Mouse (Mus musculus) adrenal gland, postnatal 4 days (tissue): ENCODE data around the gene Mfsd4b3. TPM values are rescaled to one million over a fixed set of nuclear protein-coding genes. Genes with fewer than 3 reads are reported as not detected.
"Not testable (repeated sequence)": the region's sequence is repeated elsewhere in the genome, so short reads cannot be mapped to it uniquely, and the experiment has no call there.

Source experiments
- DNase-seq, 2 experiments: peaks; one replicate each; pipeline ENCODE4 v3.0.0; 2021 to 2022; ENCODE audit warnings: low spot score in 2 of 2, mixed read lengths in 2 of 2
- long read RNA-seq, 2 experiments: library from polyadenylated mRNA; stranded (forward); transcript quantifications; one replicate each; pipeline ENCODE4 v2.0.0; 2021
- total RNA-seq, 2 experiments: library from RNA; stranded (reverse); gene quantifications; 2 replicates each; pipeline ENCODE4 v1.2.3; 2021

Mfsd4b3 gene
- 1 to 10 TPM; 4.3 to 4.4 TPM for total RNA-seq
- long read RNA-seq, experiment 1, partial matches to known transcripts = 0 of 5 reads
- long read RNA-seq, experiment 1, other reads (novel, unspliced or antisense) = 3 of 5 reads
- long read RNA-seq, experiment 2, partial matches to known transcripts = 1 of 9 reads
- long read RNA-seq, experiment 2, other reads (novel, unspliced or antisense) = 4 of 9 reads

DNA sequence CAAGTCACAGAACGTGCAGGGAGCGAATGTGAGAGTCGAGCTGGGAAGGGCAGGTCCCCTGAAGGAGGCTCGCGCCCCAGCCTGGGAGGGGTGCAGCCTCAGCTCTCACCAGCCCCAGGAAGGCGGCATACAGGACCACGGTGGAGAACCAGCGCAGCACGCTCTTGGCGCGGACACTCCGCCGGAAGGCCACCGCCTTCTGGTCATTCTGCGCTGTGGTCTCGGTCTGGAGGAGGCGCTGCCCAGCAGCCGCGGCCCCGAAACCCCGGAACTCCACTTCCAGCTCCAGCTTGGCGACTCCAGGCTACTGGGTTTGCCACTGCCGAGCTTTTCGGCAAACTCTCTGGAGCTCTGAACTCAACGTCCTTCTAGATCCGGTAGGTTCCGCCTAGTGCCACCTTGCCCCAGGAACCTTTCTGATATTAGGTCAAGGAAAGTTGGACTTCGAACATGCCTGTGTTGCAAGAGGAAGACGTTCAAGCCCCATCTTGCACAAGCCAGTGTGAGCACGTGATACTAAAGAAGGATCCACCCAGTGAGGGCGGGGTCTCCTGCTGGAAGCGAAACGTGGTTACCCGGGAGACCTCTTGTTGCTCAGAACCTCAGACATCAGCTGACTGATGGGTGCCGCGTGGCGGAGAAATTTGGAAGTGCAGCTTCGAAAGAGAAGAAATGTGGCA is at the start of gene Mfsd4b3:
Mfsd4b3 (minus strand) TSS at position 393 of the 680 bp plus-strand sequence.
- peak; percentile 74 to 91 for DNase-seq

DNA sequence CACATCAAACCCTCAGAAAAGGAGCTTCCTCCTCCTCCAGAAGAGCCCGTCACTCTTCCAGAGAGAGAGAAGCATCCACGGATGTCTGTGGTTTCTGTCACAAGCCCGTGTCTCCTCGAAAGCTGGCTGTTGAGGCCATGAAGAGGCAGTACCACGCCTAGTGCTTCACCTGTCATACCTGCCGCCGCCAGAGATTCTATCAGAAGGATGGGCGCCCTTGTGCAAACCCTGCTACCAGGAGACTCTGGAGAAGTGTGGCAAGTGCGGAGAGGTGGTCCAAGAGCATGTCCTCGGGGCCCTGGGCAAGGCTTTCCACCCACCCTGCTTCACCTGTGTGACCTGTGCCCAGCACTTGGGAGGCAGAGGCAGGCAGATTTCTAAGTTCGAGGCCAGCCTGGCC is 49.6 kb upstream of the Mfsd4b3 start:
- DNase-seq = no peak

DNA sequence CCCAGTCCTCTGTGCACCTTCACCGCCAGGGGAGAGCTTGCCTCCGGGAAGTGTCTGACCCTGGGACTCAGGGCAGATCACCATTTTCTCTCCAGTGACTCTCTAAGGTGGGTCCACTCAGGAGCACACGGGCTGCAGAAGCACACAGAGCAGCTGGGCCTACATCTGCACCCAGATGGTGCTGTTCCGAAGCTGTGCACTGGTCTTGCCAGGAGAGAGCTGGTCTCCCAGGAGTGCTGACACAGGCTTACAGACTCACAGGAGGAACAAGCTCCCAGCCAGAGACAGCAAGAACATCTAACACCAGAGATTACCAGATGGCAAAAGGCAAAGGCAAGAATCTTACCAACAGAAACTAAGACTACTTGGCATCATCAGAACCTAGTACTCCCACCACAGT is 48.9 kb upstream of the Mfsd4b3 start:
- not testable (repeated sequence) for DNase-seq

DNA sequence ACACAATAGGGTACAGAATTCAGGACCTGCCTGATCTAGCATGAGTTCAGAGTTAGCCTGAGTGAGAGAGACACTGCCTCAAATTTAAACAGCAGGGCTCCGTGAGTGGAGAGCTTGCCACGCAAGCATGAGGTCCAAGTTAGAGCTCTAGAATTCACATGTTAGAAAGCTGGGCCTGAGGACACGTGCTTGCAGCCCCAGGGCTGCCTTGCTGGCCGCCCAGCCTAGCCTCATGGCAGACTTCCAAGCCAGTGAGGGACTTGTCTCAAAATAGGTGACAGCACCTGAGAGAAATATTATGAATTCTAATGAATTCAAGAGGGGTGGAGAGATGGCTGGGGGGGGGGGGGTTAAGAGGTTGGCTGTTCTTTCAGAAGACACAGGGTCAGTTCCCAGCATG is 48.0 kb upstream of the Mfsd4b3 start:
- no peak for DNase-seq

DNA sequence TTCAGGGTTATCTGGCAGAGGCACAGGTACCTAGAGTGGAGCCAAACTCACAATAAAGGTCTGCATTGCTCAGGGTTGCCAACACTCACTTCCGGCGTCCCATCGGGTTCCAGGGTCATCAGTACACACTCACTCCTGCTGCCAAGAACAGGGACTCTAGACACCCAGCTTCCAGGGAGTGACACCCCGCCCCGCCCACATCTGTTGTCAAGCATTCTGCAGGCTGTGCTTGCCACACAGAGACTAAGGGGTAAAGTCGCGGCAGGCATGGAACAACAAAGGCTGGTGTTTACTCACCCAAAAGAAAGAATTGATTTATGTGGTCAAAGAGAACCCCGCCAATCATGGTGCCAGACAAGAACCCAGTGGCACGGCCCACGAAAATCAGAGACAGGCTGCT is 47.0 kb upstream of the Mfsd4b3 start:
- DNase-seq = no peak

- DNase-seq = no peak
These were observed 40.8 kb upstream of the Mfsd4b3 start for GRCm38 (mm10) chr10:40000746-40001145.

- no peak for DNase-seq
These were observed 31.2 kb upstream of the Mfsd4b3 start for GRCm38 (mm10) chr10:39991155-39991554.

GRCm38 (mm10) chr10:39986466-39986865 is 26.5 kb upstream of the Mfsd4b3 start, which contains the start of gene Mfsd4b5:
Mfsd4b5 (minus strand) TSS chr10:39986646.
- DNase-seq = no peak

GRCm38 (mm10) chr10:39982604-39983003 is 22.7 kb upstream of the Mfsd4b3 start:
- DNase-seq = no peak

- no peak for DNase-seq
These were observed 18.3 kb upstream of the Mfsd4b3 start for GRCm38 (mm10) chr10:39978231-39978630.

- DNase-seq = no peak
These were observed 17.4 kb upstream of the Mfsd4b3 start for GRCm38 (mm10) chr10:39977346-39977745.

DNA sequence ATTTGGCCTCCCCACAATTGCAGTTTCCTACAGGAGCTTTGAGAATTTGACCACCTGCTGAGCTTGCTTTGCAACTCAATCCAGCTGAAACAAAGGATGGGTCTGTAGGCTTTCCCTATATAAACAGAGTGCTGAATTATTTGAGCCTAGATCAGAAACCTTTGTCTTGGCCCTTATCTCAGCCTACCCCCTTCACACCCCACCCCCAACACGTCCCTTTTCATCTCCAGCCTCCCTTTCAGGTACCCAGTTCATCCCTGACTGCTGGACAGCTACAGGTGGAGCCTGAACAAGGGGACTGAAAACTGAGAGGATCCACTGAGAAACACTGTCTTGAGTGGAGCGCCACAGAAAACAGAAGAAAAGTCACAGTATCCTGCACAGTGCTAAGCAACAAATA is 15.8 kb upstream of the Mfsd4b3 start:
- no peak for DNase-seq

- no peak for DNase-seq
These were observed 15.0 kb upstream of the Mfsd4b3 start for GRCm38 (mm10) chr10:39974982-39975381.

DNA sequence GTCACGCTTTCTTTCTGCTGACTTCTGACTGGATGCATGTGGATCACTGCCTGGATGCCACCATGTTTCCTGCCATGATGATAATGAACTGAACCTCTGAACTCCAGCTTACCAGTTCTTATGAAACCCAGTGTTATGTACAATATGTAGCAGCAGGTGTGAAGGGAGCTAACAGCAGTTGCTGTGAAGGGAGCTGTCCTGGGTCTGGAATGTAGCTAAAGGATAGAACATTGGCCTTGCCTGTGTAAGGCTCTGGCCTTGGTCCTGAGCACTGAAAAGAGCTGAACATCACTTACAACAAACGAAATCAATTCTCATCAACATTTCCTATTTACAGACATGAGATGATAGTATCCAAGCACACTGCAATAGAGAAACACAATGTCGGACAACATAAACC is 7.6 kb upstream of the Mfsd4b3 start:
- no peak for DNase-seq

DNA sequence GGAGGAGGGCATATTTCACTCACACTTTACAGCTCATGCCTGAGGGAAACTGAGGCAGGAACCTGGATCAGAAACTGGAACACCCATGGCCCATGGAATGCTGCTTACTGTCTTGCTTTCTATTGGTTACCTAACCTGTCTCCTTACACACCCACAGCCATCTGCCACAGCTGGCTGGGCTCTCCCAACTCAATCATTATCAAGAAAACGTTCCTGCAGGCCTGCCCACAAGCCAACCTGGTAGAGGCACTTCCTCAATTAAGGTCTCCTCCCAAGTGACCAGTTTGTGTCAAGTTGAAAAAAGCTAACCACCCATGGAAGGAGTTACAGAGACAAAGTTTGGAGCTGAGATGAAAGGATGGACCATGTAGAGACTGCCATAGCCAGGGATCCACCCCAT is 2.0 kb upstream of the Mfsd4b3 start:
- no peak for DNase-seq

GRCm38 (mm10) chr10:39960441-39960822 is 479 bp upstream of the Mfsd4b3 start:
- no peak for DNase-seq

- no peak for DNase-seq
These were observed 1.7 kb downstream of the Mfsd4b3 start for GRCm38 (mm10) chr10:39958266-39958665.

DNA sequence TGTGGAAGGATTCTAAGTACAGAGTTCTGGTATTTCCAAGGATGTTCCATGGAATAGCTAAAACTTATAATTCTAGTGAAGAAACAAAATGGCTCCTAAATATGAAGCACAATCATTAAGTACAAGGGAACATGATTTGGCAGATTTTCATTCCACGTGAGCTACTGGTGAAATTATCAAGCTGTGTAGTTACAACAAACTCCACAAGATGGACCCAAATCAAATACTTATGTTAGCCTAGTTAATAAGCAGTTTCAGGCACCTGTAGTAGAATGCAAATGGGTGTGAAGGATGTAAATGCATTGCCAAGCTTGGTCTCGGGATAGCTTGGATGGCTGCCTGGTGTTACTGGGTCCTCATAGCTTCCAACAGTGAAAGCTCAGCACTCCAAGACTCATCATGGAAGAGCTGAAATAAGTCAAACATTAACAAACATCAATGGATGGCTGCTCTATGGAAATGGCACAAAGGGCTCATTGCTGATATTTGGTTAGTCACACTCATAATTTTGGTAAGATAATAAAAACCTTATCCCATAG is 3.5 kb downstream of the Mfsd4b3 start:
- no peak for DNase-seq

DNA sequence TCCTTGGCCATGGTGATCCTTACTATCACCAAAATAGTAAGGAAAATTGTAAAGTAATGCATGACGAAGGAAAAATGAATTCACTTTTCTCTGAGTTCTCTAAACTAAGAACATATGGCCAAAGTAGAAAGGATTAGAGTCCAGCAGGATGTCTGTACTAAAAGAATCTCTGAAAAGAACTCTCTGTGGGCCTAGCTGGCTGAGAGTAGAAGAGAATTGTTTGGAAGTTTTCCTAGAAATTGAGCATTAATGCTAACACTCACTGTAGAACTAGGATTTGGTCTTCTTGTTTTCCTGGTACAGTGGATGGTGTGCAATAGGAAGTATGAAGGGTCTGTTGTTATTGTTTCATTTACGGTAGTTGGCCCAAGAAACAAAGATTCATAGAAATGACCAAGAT is 4.8 kb downstream of the Mfsd4b3 start:
- DNase-seq = no peak

DNA sequence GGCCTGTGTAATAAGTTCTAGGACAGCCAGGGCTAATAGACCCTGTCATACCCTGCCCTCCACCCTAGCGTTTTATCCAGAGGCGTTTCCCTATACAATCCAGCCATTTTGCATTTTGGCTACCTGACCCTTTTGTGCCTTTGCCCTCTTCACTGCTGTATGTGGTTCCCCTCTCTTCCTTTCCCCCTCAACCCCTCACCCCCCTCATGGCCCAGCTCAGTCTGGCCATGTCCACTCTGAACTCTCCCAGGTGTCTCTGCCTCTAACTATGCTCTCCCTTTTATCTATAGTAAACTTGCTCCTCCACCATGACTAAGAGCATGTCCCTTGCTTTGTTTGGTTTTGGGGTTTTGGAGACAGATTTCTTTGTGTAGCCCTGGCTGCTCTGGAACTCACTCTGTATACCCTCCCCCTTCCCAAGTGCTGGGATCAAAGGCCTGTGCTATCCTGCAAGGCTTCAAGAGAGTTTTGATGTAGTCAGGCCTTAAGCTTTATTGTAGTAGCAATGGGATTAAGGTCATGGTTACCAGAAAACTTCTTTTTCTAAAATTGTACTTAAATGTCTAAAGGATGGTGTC is 10.5 kb downstream of the Mfsd4b3 start:
- no peak for DNase-seq

- DNase-seq = not testable (repeated sequence)
These were observed 12.8 kb downstream of the Mfsd4b3 start for GRCm38 (mm10) chr10:39947195-39947594.

- DNase-seq = no peak
These were observed 23.4 kb downstream of the Mfsd4b3 start for GRCm38 (mm10) chr10:39936553-39936952.
